Mouse (Mus musculus) limb, embryonic 14.5 days (tissue): Measurements from ENCODE around the gene Catspere2. TPM values are rescaled to one million over a fixed set of nuclear protein-coding genes. Genes with fewer than 3 reads are reported as not detected.
"Not testable (repeated sequence)": the region's sequence is repeated elsewhere in the genome, so short reads cannot be mapped to it uniquely, and the experiment has no call there.

ENCODE experiments used
- ATAC-seq: fragments of 200-750 bp; cut with Nextera tagmentation; 2 replicates; pipeline ENCODE4 v1.8.0; 2017; ENCODE audit warnings: low read depth, moderate number of reproducible peaks, moderate TSS enrichment; ENCODE audit not compliant: low FRiP score
- DNase-seq: peaks from one replicate; pipeline ENCODE4 v3.0.0-alpha.2; 2015; ENCODE audit warnings: low spot score
- H3K27ac ChIP-seq: fragments of 300-500 bp; sonication (generic); replicated peaks from 2 replicates; pipeline ENCODE4 v1.5.1; 2014; ENCODE audit warnings: low read depth, mild to moderate bottlenecking, low read length, moderate library complexity, mixed read lengths
- H3K27me3 ChIP-seq: fragments of 300-500 bp; sonication (generic); 2 replicates; pipeline ENCODE4 v1.6.1; 2014; ENCODE audit warnings: low read length, mixed read lengths; ENCODE audit not compliant: control insufficient read depth, insufficient read depth
- H3K36me3 ChIP-seq: fragments of 300-500 bp; sonication (generic); 2 replicates; pipeline ENCODE4 v1.6.1; 2014; ENCODE audit warnings: mild to moderate bottlenecking, low read length, moderate library complexity, mixed read lengths; ENCODE audit not compliant: control insufficient read depth, insufficient read depth
- H3K4me1 ChIP-seq: fragments of 300-500 bp; sonication (generic); 2 replicates; pipeline ENCODE4 v1.6.1; 2014; ENCODE audit warnings: antibody characterized with exemption, low read length, mixed read lengths; ENCODE audit not compliant: control insufficient read depth, insufficient read depth
- H3K4me2 ChIP-seq: fragments of 300-500 bp; sonication (generic); replicated peaks from 2 replicates; pipeline ENCODE4 v1.6.1; 2014; ENCODE audit warnings: low read depth, mild to moderate bottlenecking, low read length, moderate library complexity; ENCODE audit not compliant: severe bottlenecking
- H3K4me3 ChIP-seq: fragments of 300-500 bp; sonication (generic); replicated peaks from 2 replicates; pipeline ENCODE4 v1.5.1; 2014; ENCODE audit warnings: low read length
- H3K9ac ChIP-seq: fragments of 300-500 bp; sonication (generic); 2 replicates; pipeline ENCODE4 v1.6.1; 2014; ENCODE audit warnings: mild to moderate bottlenecking, low read depth, low read length, moderate library complexity; ENCODE audit not compliant: severe bottlenecking
- H3K9me3 ChIP-seq: fragments of 300-500 bp; sonication (generic); 2 replicates; pipeline ENCODE4 v1.6.1; 2016; ENCODE audit warnings: low read length; ENCODE audit not compliant: control insufficient read depth
- POLR2A ChIP-seq: fragments of 200-500 bp; IDR thresholded peaks from 2 replicates; pipeline ENCODE4 v1.8.0; 2012; ENCODE audit warnings: inconsistent platforms, mild to moderate bottlenecking, moderate library complexity, borderline replicate concordance; ENCODE audit not compliant: insufficient read depth, insufficient read length; ENCODE audit errors: extremely low read depth
- WGBS: fragments of 180-500 bp; shearing (Covaris S2); extraction: QIAGEN DNeasy Blood & Tissue Kit; methylation state at CpG from one replicate; pipeline ENCODE4 v1.1.7; 2014; 5-methylcytosine and 5-hydroxymethylcytosine counted together
- polyA plus RNA-seq, 2 experiments: library from polyadenylated mRNA; depleted of rRNA in 1 of 2; stranded (reverse) in 1 of 2; unstranded in 1 of 2; fragments of >200 nt; fragmentation: Nextera tagmentation in 1 of 2; extraction: Ambion mirVana in 1 of 2; gene quantifications; 2 replicates each; pipeline versions ENCODE4 v1.2.1 to v1.2.3; 2012 to 2014

Catspere2 gene
- polyA plus RNA-seq (2012; rRNA removed), result 0.31 and 0.53 TPM in 2 replicates
- polyA plus RNA-seq (2014; fragmentation: Nextera tagmentation; extraction: Ambion mirVana), result 0.28 and 0.50 TPM in 2 replicates

GRCm38 (mm10) chr1:177983024-177983450 lies at the start of gene Catspere2:
Gene Catspere2 (plus strand): TSS chr1:177983423.
- DNase-seq (peak; percentile 97), ATAC-seq (peak; percentile 99)
- 2% methylated on average over 21 of the region's 21 CpGs for WGBS
- not testable (repeated sequence) for H3K9me3 ChIP-seq, H3K27ac ChIP-seq, H3K27me3 ChIP-seq, H3K4me1 ChIP-seq, H3K36me3 ChIP-seq
- peak within 1 kb of the TSS; percentile 53 for H3K4me3 ChIP-seq
- H3K9ac ChIP-seq, result peak within 1 kb of the TSS; percentile 49
- peak within 1 kb of the TSS; percentile 45 for H3K4me2 ChIP-seq

GRCm38 (mm10) chr1:177940422-177940977 lies 42.7 kb upstream of the Catspere2 start:
- ATAC-seq, H3K4me3 ChIP-seq, H3K27ac ChIP-seq, H3K9me3 ChIP-seq, H3K27me3 ChIP-seq, H3K4me2 ChIP-seq, H3K36me3 ChIP-seq, DNase-seq, H3K4me1 ChIP-seq, H3K9ac ChIP-seq: not testable (repeated sequence)
- 0% methylated on average over 3 of the region's 4 CpGs for WGBS

GRCm38 (mm10) chr1:177981276-177981675 lies 1.9 kb upstream of the Catspere2 start:
- Histone ChIP-seq H3K4me1 (no peaks in the 10 kb centered on the region), H3K9ac (no peak overlapping the region), H3K4me3 (no peak overlapping the region), H3K9me3 (no peaks in the 10 kb centered on the region), H3K27me3 (no peaks in the 10 kb centered on the region), H3K4me2 (no peak overlapping the region), H3K36me3 (no peaks in the 10 kb centered on the region), H3K27ac (no peak overlapping the region)
- DNase-seq (no peak), ATAC-seq (no peak)
- TF ChIP-seq POLR2A, result no peak
- 63% methylated on average over 1 of the region's 1 CpGs for WGBS

GRCm38 (mm10) chr1:177983582-177983981 lies 359 bp downstream of the Catspere2 start:
- H3K4me1 ChIP-seq, result not testable (repeated sequence)
- peak; percentile 33 for ATAC-seq

GRCm38 (mm10) chr1:177984206-177984605 lies 983 bp downstream of the Catspere2 start:
- Histone ChIP-seq H3K4me1 (no peaks in the 10 kb centered on the region), H3K9ac (no peak overlapping the region), H3K4me2 (peak overlapping the region; percentile 15; the same call in 1 of the 2 replicates), H3K36me3 (no peaks in the 10 kb centered on the region), H3K4me3 (0 out of 2 replicates have a peak overlapping the region, but pooled peaks have one; percentile 2), H3K27me3 (no peaks in the 10 kb centered on the region), H3K9me3 (no peaks in the 10 kb centered on the region), H3K27ac (no peak overlapping the region)
- no peak for TF ChIP-seq POLR2A
- 55% methylated on average over 9 of the region's 9 CpGs for WGBS
- no peak for DNase-seq
- ATAC-seq, result no peak

More at GRCm38 (mm10) chr1:177983582-177983981, 359 bp downstream of the Catspere2 start:
- peak overlapping the region; percentile 49 for H3K9ac ChIP-seq
- H3K27ac ChIP-seq, H3K27me3 ChIP-seq, H3K9me3 ChIP-seq, H3K36me3 ChIP-seq, DNase-seq: not testable (repeated sequence)
- H3K4me3 ChIP-seq, result peak overlapping the region; percentile 53
- WGBS, result 0% methylated on average over 11 of the region's 41 CpGs
- H3K4me2 ChIP-seq, result peak overlapping the region; percentile 45

GRCm38 (mm10) chr1:177987476-177987875 lies 4.3 kb downstream of the Catspere2 start:
- H3K9me3 ChIP-seq, H3K27ac ChIP-seq, DNase-seq, ATAC-seq, H3K27me3 ChIP-seq, H3K4me1 ChIP-seq, H3K4me3 ChIP-seq, H3K36me3 ChIP-seq, H3K4me2 ChIP-seq, H3K9ac ChIP-seq: not testable (repeated sequence)
- WGBS, result 85% methylated on average over 1 of the region's 1 CpGs

- not testable (repeated sequence) for DNase-seq
Observed at GRCm38 (mm10) chr1:178072798-178073197, 89.6 kb downstream of the Catspere2 start.

GRCm38 (mm10) chr1:178097865-178098264 lies 114.6 kb downstream of the Catspere2 start:
- ATAC-seq, H3K36me3 ChIP-seq, H3K4me3 ChIP-seq, H3K27ac ChIP-seq, H3K4me2 ChIP-seq, H3K9me3 ChIP-seq, H3K27me3 ChIP-seq, H3K9ac ChIP-seq, H3K4me1 ChIP-seq, DNase-seq: not testable (repeated sequence)

More at GRCm38 (mm10) chr1:178072798-178073197, 89.6 kb downstream of the Catspere2 start:
- not testable (repeated sequence) for H3K9me3 ChIP-seq, H3K27ac ChIP-seq, H3K4me3 ChIP-seq, H3K4me2 ChIP-seq, H3K27me3 ChIP-seq, ATAC-seq, H3K9ac ChIP-seq, H3K36me3 ChIP-seq, H3K4me1 ChIP-seq
- 59% methylated on average over 4 of the region's 4 CpGs for WGBS
